Mouse (Mus musculus): Measurements from ENCODE around the gene Ssmem1.

The Ssmem1 gene

GRCm38 (mm10) chr6:30526586-30527515, 17.2 kb downstream of the Ssmem1 start:
- DNase-seq = peak; percentile 19

- DNase-seq = no peak
These were observed 19.2 kb downstream of the Ssmem1 start for GRCm38 (mm10) chr6:30528800-30529199.

- DNase-seq = peak; percentile 25
These were observed 25.7 kb downstream of the Ssmem1 start for GRCm38 (mm10) chr6:30535340-30535739.

GRCm38 (mm10) chr6:30538240-30538639, 28.6 kb downstream of the Ssmem1 start:
- DNase-seq = no peak

GRCm38 (mm10) chr6:30538800-30539199, 29.2 kb downstream of the Ssmem1 start:
- DNase-seq = no peak

- no peak for DNase-seq
These were observed 31.6 kb downstream of the Ssmem1 start, which contains the start of gene Cpa2 for GRCm38 (mm10) chr6:30541009-30541799. Gene Cpa2, plus strand, starts transcription at chr6:30541582.

GRCm38 (mm10) chr6:30542277-30542676, 32.6 kb downstream of the Ssmem1 start:
- DNase-seq = no peak

GRCm38 (mm10) chr6:30543077-30543476, 33.4 kb downstream of the Ssmem1 start:
- no peak for DNase-seq

GRCm38 (mm10) chr6:30543851-30544250, 34.2 kb downstream of the Ssmem1 start:
- no peak for DNase-seq

- DNase-seq = no peak
These were observed 36.0 kb downstream of the Ssmem1 start for GRCm38 (mm10) chr6:30545689-30546088.

- no peak for DNase-seq
These were observed 37.1 kb downstream of the Ssmem1 start for GRCm38 (mm10) chr6:30546571-30547273.

GRCm38 (mm10) chr6:30547274-30547645, 37.6 kb downstream of the Ssmem1 start:
- DNase-seq = no peak

- no peak for DNase-seq
These were observed 38.1 kb downstream of the Ssmem1 start for GRCm38 (mm10) chr6:30547656-30548306.

GRCm38 (mm10) chr6:30549231-30549761, 39.6 kb downstream of the Ssmem1 start:
- DNase-seq = no peak

- DNase-seq = no peak
These were observed 41.0 kb downstream of the Ssmem1 start for GRCm38 (mm10) chr6:30550496-30551192.

- no peak for DNase-seq
These were observed 41.5 kb downstream of the Ssmem1 start for GRCm38 (mm10) chr6:30551193-30551515.

GRCm38 (mm10) chr6:30551644-30552580, 42.3 kb downstream of the Ssmem1 start:
- no peak for DNase-seq

GRCm38 (mm10) chr6:30552628-30553027, 43.0 kb downstream of the Ssmem1 start:
- DNase-seq = no peak

GRCm38 (mm10) chr6:30553381-30554010, 43.8 kb downstream of the Ssmem1 start:
- DNase-seq = no peak

GRCm38 (mm10) chr6:30554092-30554491, 44.4 kb downstream of the Ssmem1 start:
- DNase-seq = no peak
